Mouse (Mus musculus): Measurements from ENCODE around the gene Sirpb1b.
"Not testable (repeated sequence)": the region's sequence is repeated elsewhere in the genome, so short reads cannot be mapped to it uniquely, and the experiment has no call there.

Gene Sirpb1b

DNA sequence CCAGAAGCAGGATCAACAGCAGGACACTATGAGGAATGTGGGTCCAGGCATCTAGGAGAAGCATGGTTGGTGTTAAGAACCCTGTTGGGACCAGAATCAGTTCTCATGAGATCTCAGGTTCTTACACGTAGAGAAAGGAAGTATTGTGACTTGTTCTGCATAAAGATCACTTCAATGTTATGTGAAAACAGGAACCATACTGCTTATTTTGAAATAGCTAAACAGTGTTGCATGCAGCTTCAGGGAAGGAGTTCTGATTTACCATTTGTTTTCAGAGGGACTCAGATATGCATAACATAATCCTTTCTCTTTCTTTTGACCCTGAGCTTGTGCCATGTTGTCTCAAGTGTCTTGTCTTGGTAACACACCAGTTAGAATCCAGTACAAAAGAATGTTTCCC, at the start of gene Sirpb1b:
TSS of gene Sirpb1b (minus strand) at position 179 of the 400 bp plus-strand sequence.
- peak in 1 of 2 experiments; percentile 9 for DNase-seq

DNA sequence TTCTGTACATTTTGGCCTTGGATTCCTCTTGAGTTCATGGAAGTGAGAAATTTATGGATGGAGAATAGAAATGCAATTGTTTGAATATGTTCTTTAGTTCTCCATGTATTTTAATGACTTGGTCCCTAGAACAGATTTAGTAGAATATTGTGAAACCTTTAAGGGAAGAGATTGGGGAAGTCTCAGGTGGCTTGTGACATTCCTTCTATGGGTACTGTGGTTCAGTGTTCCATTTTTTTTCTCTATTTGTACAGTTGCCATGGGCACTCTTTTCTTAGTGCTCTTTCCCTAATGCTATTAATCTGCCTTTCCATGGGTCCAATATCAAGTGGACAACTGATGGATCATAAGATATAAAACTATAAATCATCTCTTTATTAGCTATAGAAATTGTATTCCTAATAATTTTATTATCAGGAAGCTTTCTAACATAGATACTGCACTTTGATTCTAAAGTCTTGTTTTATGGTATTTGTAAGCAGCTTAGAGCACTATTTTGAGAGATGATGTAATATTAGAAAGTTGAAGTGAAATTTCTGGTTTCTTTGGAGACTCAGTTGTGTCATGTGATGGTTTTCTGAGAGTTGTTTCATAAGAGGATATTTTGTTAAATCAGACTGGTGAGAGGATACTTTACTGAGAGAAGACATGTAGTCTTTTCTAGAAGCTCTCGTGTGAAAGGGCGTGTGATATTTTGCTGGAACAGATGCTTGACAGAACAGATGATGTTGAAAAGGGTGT, 15.7 kb upstream of the Sirpb1b start:
- not testable (repeated sequence) for DNase-seq

DNA sequence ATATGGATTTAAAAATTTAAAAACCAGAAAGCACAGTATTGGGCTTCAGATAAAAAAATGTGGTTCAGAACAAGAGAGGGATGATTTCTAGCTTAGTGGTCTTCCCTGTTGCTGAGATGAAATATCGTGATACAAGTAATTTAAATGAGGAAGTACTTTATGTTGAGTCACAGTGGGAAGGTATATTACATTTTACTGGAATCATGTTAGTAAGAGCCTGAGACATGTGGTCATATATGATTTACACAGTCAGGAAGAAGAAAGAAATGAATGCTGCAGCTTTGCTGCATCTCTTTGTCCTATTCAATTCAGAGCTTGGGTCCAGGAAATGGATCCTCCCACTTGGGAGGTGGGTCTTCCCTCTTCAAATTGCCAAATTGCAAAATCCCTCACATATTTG, 11.8 kb upstream of the Sirpb1b start:
- not testable (repeated sequence) for DNase-seq

DNA sequence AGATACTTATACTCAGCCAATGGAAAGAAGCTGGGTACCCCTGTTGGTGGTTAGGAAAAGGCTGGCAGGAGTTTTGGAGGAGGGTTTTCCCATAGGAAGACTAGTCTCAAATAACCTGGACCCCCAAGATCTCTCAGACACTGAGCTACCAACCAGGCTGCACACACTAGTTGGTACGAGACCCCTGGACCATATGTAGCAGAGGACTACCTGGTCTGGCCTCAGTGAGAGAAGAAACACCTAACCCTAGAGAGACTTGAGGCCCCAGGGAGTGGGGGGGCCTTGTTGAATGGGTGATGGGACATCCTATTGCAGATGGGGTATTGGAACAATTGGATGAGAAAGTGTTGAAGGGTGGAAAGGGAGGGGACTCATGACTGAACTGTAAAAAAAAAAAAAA, 8.6 kb upstream of the Sirpb1b start:
- no peak for DNase-seq

DNA sequence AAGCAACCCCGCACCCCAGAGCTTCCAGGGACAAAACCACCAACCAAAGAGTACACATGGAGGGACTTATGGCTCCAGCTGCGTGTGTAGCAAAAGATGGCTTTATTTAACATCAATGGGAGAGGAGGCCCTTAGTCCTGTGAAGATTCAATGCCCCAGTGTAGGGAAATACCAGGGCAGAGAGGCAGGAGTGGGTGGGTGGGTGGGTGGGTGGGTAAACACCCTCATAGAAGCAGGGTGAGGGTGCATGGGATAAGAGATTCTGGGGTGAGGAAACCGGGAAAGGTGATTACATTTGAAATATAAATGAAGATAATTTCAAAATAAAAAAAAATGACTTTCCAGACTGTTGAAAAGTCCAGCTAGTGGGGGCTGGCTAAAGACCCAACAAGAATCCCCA, 8.1 kb upstream of the Sirpb1b start:
- not testable (repeated sequence) for DNase-seq

DNA sequence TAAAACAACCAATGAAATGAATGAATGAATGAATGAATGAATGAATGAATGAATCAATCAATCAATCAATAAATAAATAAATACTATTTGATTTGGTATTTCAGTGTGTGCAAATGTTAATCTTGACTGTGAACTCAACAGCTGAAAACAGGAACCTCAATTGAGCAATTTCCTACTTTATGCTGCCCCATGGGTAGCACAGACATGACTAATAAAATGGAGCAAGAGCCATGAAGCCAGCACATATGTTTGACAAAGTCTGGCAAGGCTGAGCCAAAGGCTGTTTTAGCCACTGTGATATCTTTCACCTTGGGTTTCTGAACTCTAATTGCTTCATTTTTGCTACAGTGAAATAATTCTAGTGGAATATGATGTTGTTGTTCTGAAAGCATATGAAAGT, 1.6 kb upstream of the Sirpb1b start:
- DNase-seq = peak in 1 of 2 experiments; percentile 25

DNA sequence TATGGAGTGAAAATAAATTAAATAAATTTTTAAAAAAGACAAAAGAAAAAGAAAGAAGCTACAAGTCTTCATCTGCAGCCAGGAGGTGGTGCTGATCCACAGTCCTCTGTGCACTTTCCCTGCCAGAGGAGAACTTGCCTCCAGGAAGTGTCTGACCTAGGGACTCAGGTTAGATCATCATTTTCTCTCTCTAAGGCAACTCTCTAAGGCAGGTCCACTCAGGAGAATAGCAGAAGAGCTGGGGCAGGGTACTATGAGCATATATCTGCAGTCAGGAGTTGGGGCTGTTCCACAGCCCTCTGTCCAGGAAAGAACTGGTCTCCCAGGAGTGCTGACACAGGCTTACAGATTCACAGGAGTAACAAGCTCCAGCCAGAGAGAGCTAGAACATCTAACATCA, 46.3 kb downstream of the Sirpb1b start:
- no peak for DNase-seq

DNA sequence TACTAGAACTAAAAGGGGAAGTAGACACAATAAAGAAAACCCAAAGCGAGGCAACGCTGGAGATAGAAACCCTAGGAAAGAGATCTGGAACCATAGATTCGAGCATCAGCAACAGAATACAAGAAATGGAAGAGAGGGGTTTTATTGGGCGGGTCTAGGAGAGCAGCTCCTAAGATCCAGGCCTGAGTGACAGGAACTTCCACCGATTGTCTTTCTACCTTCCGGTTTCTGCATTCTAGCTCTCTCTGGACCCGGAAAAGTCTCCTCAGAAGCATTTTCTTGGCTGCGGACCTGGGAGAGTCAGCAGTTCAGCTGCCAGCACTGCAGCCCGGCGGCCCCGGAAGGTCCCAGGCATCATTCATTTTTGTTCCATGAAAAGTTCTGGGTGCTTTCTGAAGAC, 61.3 kb downstream of the Sirpb1b start:
- not testable (repeated sequence) for DNase-seq

DNA sequence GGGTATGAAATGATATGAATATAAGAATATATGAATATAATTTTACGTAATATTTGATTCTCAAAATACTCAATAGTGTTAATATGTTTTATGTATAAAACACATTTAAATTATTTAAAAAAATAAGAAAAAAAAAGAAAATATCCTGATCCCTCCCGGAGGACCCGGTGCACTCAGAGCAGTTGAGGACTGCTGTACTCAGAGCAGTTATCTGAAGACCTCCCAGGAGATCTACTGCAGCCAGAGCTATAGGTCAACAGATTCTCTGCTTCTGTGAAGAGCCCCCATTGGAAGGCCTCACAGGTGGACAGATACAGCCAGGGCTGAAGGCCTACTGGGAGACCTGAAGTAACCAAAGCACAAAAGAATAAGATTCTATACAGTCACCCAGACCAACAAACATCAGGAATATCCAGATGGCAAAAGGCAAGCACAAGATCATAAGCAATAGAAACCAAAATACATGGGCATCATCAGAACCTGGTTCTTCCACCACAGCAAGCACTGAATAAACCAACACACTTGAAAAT, 67.0 kb downstream of the Sirpb1b start:
- DNase-seq = not testable (repeated sequence)

DNA sequence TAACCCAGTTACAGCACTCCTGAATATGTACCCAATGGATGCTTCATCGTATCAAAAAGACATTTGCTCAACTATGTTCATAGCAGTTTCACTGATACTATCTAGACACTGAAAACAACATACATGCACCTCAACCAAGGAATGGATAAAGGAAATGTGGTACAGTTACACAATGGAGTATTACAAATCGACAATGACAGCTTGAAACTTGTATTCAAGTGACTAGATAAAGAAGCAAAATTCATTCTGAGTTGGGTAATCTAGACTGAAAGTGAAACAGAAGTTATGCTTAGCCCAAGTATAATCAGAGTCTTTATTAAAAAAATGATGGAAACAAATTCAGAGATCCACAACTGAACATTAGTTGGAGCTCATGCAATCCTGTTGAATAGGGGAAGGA, 100.0 kb downstream of the Sirpb1b start:
- not testable (repeated sequence) for DNase-seq

DNA sequence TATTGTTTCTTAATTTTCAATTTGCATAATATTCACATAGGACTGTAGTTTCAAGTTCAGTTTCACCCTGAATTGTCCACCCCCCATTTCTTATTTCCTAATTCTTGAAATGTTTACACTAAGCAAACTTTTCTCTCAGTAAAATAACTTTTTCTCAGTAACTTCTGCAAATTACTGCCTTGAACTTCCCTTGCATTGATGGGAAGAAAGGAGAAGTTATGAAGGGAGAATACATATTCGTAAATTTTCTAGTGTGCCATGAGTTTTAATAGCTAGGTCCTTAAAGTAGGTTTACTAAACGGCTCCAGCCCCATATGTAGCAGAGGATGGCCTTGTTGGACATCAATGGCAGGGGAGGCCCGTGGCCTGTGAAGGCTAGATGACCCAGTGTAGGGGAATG, 104.7 kb downstream of the Sirpb1b start:
- not testable (repeated sequence) for DNase-seq
